Comparison of ENCODE assay signal across 8 mouse cellular contexts in genomic region chr5:103754330-103755134, GRCm38 (mm10).
DNase-seq lines count a peak whose midpoint lies in the region; ATAC-seq and TF ChIP-seq lines count a peak whose summit lies in the region.

No protein-coding gene starts in this region.

- H3K4me2 ChIP-seq in hindbrain, postnatal 0 days (ENCODE audit: low read depth, low read length), result peak overlapping the region; percentile 56
- peak overlapping the region; percentile 98 for H3K4me2 ChIP-seq in liver, embryonic 13.5 days
- peak overlapping the region; percentile 70 for H3K4me2 ChIP-seq in myocyte (ENCODE audit: low read depth)

- peak overlapping the region; percentile 93 for H3K4me3 ChIP-seq in layer of hippocampus, adult 2 months
- peak overlapping the region; percentile 90 for H3K4me3 ChIP-seq in gastrocnemius, adult 2 months
- H3K4me3 ChIP-seq in hindbrain, postnatal 0 days (ENCODE audit: low read length), result peak overlapping the region; percentile 59
- H3K4me3 ChIP-seq in liver, embryonic 13.5 days (replicated peaks), result peak overlapping the region; percentile 87
- H3K4me3 ChIP-seq in myocyte, result peak overlapping the region; percentile 83

- H3K4me1 ChIP-seq in hindbrain, postnatal 0 days (ENCODE audit: insufficient read depth, low read length), result no peaks in the 10 kb centered on the region
- H3K4me1 ChIP-seq in liver, embryonic 13.5 days (replicated peaks), result peaks cover 69% of the 10 kb centered on the region

- H3K79me2 ChIP-seq in myocyte (ENCODE audit: control insufficient read depth, insufficient read depth), result peaks cover 59% of the 10 kb centered on the region

- H3K27me3 ChIP-seq in hindbrain, postnatal 0 days (ENCODE audit: insufficient read depth, low read length), result no peaks in the 10 kb centered on the region
- H3K27me3 ChIP-seq in liver, embryonic 13.5 days, result no peaks in the 10 kb centered on the region
- no peaks in the 10 kb centered on the region for H3K27me3 ChIP-seq in myocyte (ENCODE audit: control insufficient read depth, insufficient read depth, insufficient read length)

- no peaks in the 10 kb centered on the region for H3K36me3 ChIP-seq in hindbrain, postnatal 0 days (ENCODE audit: insufficient read depth, low read length)
- H3K36me3 ChIP-seq in liver, embryonic 13.5 days, result peaks cover 15% of the 10 kb centered on the region
- no peaks in the 10 kb centered on the region for H3K36me3 ChIP-seq in myocyte (ENCODE audit: control insufficient read depth, insufficient read depth)

- H3K9me3 ChIP-seq in hindbrain, postnatal 0 days (ENCODE audit: low read length), result no peaks in the 10 kb centered on the region
- H3K9me3 ChIP-seq in liver, embryonic 13.5 days (replicated peaks), result no peaks in the 10 kb centered on the region

- no peak for DNase-seq in layer of hippocampus, adult 2 months (ENCODE audit: low spot score in 2 of 2)
- DNase-seq in layer of hippocampus, postnatal 25 days (ENCODE audit: extremely low spot score in 1 of 2, low spot score in 1 of 2), result no peak
- peak; percentile 60 for DNase-seq in brain, embryonic 14.5 days (ENCODE audit: low read depth)
- DNase-seq in gastrocnemius, adult 2 months, result peak; percentile 65
- peak; percentile 47 for DNase-seq in hindbrain, postnatal 0 days (ENCODE audit: low spot score)
- peak; percentile 71 for DNase-seq in liver, embryonic 13.5 days
- peak; percentile 38 to 40 for DNase-seq in thymus, postnatal 10 days (ENCODE audit: low spot score in 2 of 2)

- intact Hi-C loops in gastrocnemius, adult 2 months (cut with DNase I), result loop anchor here (10.0 kb wide), 1 partner anchor 60 kb away; no protein-coding TSS in a partner anchor

- no peak for TF ChIP-seq POLR2A in brain, embryonic 14.5 days (IDR thresholded peaks at IDR 0.05; ENCODE audit: borderline replicate concordance, extremely low read depth, insufficient read depth, insufficient read length, poor library complexity, severe bottlenecking)
- no peak for TF ChIP-seq POLR2A in myocyte (IDR thresholded peaks at IDR 0.05; ENCODE audit: insufficient read length, low read depth)

- peak overlapping the region; percentile 63 for H3K9ac ChIP-seq in hindbrain, postnatal 0 days (replicated peaks; ENCODE audit: low read length)
- peak overlapping the region; percentile 96 for H3K9ac ChIP-seq in liver, embryonic 13.5 days

- peak; percentile 57; the same call in 1 of the 2 replicates for ATAC-seq in hindbrain, postnatal 0 days
- peak; percentile 82 for ATAC-seq in liver, embryonic 13.5 days (ENCODE audit: low read depth)

- 3% methylated on average over 29 of the region's 42 CpGs for WGBS in hindbrain, postnatal 0 days
- under 1% methylated on average over 40 of the region's 42 CpGs for WGBS in liver, embryonic 13.5 days (ENCODE audit: insufficient replicate concordance)

- TF ChIP-seq CTCF in layer of hippocampus, adult 2 months (conservative IDR thresholded peaks at IDR 0.05), result no peak
- TF ChIP-seq CTCF in brain, embryonic 14.5 days (IDR thresholded peaks at IDR 0.05; ENCODE audit: borderline replicate concordance, extremely low read depth, insufficient read depth, insufficient read length), result no peak
- no peak for TF ChIP-seq CTCF in gastrocnemius, adult 2 months (IDR thresholded peaks at IDR 0.05)
- no peak for TF ChIP-seq CTCF in hindbrain, postnatal 0 days (IDR thresholded peaks at IDR 0.05; ENCODE audit: low read depth)

- H3K27ac ChIP-seq in layer of hippocampus, adult 2 months, result peak overlapping the region; percentile 98
- peak overlapping the region; percentile 96 for H3K27ac ChIP-seq in gastrocnemius, adult 2 months
- peak overlapping the region; percentile 93 for H3K27ac ChIP-seq in hindbrain, postnatal 0 days
- peak overlapping the region; percentile 100 for H3K27ac ChIP-seq in liver, embryonic 13.5 days

- H3ac ChIP-seq in myocyte (ENCODE audit: control insufficient read depth, insufficient read length), result peak overlapping the region; percentile 100

TF ChIP-seq in myocyte, 11 proteins besides CTCF, POLR2A, EP300 and RAD21:
- TF ChIP-seq MYOD1 (IDR thresholded peaks at IDR 0.05; ENCODE audit: control insufficient read depth in 1 of 3, insufficient read length in 2 of 3, low read depth in 2 of 3) (peak in 1 of 3 experiments; percentile 12), USF1 (IDR thresholded peaks at IDR 0.05; ENCODE audit: low read depth) (no peak), CEBPB (IDR thresholded peaks at IDR 0.05; ENCODE audit: insufficient read depth, poor library complexity, severe bottlenecking) (0 out of 2 replicates have a peak, but pooled peaks have one; percentile 24), POLR2AphosphoS2 (IDR thresholded peaks at IDR 0.05; ENCODE audit: insufficient read length, low read depth) (no peak)

Comparison
In these comparisons a context has a peak if more than half of its experiments do, and no peak if none do; other contexts are left out.
1. DNase-seq: peak in brain, embryonic 14.5 days (single experiment), gastrocnemius, adult 2 months (single experiment), hindbrain, postnatal 0 days (single experiment), liver, embryonic 13.5 days (single experiment) and thymus, postnatal 10 days (2 of 2); none in layer of hippocampus, adult 2 months (0 of 2) and layer of hippocampus, postnatal 25 days (0 of 2).
2. Peak in every context shown above with its lines, with median percentiles within 50 percentile points of each other: H3K27ac ChIP-seq, H3K4me3 ChIP-seq and H3K4me2 ChIP-seq.